Mouse (Mus musculus) lung, adult 18-20 months (tissue): ENCODE results near the gene Fzd9.
"Not testable (repeated sequence)": the region's sequence is repeated elsewhere in the genome, so short reads cannot be mapped to it uniquely, and the experiment has no call there.

Experiments
- DNase-seq, 2 experiments: peaks; one replicate each; pipeline ENCODE4 v3.0.0; 2022; ENCODE audit warnings: mixed read lengths in 2 of 2

Fzd9 gene

DNA sequence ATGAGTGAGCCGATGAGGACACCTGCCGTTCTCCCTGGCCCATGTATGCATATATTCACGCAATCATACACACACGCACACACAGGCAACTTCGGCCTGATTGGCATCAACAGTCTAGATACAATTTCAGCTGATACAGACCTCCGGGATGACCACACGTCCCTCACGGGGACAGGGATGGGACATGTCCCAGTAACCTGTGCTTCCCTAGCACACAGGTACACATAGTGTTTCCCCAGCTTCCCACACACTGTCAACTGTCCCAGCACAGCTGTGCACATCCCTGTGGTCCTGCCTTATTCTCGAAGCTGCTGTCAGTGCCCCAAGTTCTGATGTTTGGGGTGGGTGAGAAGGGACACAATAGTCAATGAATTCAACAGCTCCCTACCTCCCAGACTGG, 3.7 kb downstream of the Fzd9 start:
- DNase-seq, result no peak

DNA sequence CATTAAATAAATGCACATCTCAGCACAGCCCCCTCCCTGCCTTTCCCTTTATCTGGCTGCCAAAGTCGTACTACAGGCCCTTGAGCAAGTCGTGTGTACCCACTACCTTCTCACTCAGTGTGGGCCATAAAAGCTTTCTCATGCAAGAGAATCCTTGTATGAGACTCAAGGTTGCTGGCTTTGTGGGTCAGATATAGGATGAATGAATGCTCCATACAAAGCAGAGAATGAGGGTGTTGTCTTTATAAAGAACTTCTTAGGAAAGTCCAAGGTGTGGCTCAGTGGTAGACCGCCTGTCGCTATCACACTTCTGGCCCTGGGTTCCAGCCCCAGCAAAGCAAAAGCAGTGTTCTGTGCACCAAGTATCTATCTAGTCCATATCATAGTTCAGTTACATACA, 4.5 kb downstream of the Fzd9 start:
- no peak for DNase-seq

DNA sequence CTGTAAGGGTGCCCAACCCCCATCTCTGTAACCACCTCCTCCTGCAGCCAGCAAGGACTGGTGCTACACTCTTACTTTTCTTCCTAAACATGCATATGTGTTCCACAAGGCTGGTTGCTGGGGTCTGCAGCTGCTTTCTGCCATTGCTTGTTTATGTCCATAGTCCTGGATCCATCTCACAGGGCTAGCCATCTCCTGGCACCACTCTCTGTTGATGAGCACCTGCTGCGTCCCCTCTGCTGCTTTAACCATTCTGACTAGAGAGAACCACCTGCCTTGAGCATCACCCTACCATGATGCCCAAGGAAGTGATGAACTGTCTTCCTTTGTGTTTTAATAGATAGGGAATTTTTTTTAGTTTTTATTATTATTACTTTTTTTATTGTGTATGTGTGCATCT, 7.9 kb downstream of the Fzd9 start:
- no peak for DNase-seq

DNA sequence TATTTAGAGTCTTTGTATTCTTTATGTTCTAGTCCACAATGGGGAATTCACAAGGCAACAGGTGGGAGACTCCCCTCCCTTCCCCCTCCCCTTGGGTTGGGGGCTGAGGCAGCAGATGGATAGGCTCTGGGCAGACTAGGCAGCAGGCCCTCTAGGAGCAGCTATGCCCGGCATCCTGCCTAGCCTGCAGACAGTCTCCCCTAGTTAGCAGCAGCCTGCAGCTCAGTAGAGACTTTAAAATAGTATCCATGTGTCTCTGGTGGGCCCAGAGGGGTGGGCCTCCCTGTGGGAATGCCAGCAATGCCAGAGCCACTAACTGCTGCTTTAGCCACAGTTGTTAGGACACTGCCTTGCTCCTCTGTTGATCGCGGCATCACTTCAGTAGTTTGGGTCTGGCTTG, 8.4 kb downstream of the Fzd9 start:
- no peak for DNase-seq

DNA sequence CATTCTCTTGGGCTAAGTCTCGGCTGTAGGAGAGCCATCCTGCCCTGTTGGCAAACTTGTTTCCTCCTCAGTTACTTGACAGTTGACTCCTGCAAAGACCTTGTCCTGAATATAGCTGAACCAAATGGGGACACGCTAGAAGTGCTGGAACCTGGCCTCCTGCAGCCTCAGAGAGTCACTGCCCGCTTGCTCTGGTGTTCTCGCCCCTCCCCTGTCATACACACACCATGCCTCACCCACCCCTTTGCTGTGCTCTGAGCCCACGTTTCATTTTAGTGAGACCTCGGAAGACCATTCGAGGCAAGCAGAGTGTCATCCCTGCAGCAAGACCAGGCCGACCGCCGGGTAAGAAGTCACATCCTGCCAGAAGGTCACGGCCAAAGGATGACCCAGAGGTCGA, 8.9 kb downstream of the Fzd9 start:
- no peak for DNase-seq

DNA sequence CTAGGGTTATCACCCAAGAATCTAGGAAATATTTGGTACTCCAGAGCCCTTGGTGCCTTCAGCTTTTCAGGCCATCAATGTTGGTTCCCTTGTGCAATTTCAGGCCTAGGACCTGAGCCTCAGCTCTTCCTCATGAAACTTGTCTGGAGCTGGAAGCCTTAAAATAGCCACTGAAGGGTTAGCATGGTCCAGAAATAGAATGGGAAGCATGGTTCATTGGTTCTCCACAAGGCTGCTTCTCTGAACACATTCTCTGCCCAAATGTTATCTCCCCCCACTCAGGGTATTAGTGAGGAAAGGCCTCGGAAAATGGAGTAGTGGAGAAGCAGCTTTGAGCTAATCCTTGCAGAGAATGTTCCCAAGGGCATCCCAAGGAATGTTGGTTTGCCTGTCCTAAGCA, 9.6 kb downstream of the Fzd9 start:
- DNase-seq, result no peak

DNA sequence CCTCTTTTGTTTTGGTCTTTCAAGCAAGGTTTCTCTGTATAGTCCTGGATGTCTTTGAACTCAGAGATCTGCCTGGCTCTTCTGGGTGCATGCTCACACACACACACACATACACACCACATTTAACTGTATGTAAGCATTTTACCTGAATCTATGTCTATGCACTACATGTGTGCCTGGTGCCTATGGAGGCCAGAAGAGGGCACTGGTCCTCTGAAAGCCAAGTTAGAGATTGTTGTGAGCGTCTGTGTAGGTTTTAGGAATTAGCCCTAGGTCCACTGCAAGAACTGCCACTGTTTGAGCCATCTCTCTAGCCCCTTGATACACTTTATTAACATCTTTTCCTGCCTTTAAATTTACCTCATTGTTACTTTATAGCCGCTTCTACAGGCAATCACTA, 12.2 kb downstream of the Fzd9 start:
- no peak for DNase-seq

DNA sequence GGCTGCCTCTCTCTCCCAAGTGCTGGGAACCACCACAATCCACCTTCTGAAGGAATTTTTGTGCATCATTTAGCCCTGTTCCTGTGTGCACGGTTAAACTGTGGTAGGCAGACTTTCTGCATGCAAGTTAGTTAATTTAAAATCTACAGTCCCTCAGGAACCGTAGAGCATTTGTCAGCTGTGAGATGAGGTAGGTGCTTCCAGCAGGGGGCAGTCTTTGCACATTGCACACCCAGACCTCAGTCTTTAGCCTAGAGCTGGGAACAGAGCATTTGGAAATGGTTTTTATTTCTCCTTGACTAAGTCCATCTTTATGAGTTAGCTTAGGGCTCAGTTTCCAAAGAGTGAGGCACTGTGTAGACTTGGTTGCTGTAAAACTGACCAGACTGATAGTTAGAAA, 14.5 kb downstream of the Fzd9 start:
- DNase-seq, result peak; percentile 24 to 35

DNA sequence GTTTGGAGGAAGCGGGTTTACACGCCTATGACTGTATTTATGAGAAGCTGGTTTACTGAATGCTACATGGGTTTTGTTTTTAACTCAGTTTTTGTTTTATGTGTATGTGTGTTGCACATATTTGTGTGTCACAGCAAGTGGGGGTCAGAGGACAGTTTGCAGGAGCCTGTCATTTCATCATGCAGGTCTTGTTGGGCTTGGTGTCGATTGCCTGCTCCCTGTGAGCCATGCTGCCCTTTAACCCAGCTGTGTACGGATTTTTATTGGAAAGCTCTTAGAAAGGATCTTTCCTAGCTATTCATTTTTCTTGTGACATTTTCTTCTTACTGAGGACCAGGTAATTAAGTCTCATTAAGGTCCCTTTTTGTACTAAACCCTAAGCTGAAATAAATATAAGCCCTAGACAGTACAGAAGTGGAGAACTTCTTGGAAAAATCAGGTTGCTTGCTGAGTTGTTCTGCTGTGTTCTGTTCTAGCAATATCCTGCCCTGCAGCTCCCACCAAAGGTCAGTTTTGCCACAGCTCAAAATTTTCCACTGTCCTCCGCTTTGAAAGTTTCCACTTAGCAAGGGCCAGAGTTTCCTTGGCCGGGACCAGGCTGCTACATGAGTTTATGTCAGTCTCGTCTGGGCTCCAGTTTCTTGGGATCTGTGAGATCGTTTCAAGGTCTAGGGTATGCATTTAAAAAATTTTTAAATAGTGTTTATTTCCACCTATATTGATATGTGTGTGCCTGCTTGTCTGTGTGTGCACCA, 17.7 kb downstream of the Fzd9 start:
- DNase-seq, result no peak

DNA sequence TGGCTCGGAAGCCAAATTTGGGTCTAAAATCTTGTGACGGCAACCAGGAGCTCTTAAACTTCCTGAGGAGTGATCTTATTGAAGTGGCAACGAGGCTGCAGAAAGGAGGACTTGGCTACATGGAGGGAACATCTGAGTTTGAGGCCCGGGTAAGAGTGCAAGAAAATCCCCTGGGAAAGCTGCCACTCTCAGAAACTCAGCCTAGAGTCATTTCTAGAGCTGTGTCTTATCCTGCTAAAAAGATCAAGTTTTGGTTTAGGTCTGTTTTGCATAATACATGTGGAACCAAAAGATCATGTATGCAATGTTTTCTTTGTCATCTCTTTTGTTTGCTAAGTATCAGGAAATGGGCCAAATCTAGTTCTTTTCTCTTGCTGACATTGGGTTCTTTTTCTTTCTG, 20.8 kb downstream of the Fzd9 start:
- DNase-seq, result no peak

DNA sequence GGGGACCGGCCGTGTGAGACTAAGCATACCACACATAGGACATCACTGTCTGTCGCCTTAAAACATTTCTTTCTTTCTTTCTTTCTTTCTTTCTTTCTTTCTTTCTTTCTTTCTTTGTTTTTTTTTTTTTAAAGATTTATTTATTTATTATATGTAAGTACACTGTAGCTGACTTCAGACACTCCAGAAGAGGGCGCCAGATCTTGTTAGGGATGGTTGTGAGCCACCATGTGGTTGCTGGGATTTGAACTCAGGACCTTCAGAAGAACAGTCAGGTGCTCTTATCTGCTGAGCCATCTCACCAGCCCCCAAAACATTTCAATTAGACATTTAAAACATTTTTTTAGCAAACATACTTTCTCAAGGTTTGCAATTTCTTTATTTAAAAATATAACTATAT, 25.2 kb downstream of the Fzd9 start:
- not testable (repeated sequence) for DNase-seq

DNA sequence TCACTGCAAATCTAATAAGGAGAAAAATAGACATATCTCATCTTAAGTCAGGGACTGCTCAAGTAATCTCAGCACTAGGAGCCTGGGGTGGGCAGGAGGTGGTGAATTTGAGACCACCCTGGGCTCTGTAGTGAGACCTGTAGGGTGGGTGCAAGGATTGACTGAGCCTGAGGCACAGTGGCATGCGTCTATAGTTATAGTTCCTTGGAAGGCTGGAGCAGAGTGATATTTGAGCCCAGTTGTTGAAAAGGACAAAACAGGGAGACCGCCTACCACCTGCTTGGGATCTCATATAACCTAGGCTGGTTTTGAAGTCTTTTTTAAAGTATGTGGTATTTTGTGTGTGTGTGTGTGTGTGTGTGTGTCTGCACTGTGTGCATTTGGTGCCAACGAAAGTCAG, 26.9 kb downstream of the Fzd9 start:
- no peak for DNase-seq

DNA sequence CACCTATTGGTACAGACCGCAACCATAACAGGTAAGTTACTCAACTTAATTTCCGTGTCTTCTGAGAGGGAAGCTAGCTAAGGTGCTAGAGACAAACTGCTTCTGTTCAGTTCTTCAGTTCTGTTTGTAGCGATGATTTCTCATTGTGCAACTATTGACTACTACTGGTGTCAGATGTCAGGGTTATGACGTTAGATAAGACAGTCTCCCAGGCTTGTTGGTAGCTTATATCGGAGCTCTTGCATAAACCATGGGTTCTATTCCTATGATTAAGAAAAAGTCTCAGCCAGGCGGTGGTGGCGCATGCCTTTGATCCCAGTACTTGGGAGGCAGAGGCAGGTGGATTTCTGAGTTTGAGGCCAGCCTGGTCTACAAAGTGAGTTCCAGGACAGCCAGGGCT, 29.0 kb downstream of the Fzd9 start:
- no peak for DNase-seq

DNA sequence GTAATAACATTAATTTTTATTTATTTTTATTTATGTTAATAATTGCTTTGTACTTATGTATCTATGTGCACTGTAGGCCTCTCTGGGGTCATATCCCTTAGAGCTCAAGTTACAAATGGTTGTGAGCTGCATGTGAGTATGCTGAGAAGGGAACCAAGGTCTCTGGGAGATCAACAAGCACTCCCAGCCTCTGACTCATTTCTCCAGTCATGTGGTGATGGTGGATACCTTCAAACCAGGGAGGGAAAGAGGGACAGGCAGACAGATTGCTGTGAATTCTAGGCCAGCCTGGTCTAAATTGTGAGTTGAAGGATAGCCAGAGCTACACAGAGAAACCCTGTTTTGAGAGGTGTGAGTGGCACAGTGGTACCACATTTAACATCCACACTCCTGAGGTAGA, 30.1 kb downstream of the Fzd9 start:
- no peak for DNase-seq

DNA sequence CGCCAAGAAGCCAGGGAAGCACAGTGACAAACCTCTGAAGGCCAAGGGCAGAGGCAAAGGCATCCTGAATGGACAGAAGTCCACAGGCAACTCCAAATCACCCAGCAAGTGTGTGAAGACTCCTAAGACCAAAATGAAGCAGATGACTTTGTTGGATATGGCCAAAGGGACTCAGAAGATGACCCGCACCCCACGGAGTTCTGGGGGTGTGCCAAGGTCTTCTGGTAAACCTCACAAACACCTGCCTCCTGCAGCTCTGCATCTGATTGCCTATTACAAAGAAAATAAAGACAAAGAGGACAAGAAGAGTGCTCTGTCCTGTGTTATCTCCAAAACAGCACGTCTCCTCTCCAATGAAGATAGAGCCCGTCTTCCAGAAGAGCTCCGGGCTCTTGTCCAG, 34.2 kb downstream of the Fzd9 start:
- no peak for DNase-seq

DNA sequence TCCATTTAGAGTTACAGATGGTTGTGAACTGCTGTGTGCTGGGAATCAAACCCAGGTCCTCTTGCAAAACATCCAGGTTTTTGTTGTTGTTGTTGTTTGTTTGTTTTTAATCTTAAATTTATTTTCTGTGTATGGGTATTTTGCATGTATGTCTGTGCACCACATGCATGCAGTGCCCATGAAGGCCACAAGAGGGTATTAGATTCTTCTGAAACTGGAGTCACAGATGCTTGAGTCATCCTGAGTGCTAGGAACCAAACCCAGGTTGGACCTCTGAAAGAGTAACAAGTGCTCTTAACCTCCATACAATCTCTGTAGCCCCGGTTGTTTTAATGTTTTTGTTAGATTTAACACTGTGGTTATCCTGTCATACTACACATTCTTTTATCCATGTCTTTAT, 42.8 kb downstream of the Fzd9 start:
- DNase-seq, result no peak

DNA sequence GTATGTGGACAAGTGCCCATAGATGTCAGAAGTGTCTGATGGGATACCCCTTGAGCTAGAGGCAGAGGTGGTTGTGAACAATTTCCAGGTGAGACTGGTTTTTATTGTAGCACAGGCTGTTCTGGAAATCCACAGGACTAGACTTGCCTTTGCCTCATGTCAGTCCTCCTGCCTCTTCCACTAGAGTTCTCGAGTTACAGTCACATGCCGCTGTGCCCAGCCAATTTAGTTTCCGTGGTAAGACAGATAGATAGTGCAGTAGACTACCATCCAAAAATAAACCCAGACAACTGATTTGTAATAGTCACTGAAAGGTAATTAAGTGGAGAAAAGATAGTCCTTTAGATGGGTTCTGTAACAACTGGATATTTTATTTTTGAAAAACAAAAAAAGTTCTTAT, 48.3 kb downstream of the Fzd9 start:
- no peak for DNase-seq
